ENCODE assay signal across 8 mouse cellular contexts in the genomic region with DNA sequence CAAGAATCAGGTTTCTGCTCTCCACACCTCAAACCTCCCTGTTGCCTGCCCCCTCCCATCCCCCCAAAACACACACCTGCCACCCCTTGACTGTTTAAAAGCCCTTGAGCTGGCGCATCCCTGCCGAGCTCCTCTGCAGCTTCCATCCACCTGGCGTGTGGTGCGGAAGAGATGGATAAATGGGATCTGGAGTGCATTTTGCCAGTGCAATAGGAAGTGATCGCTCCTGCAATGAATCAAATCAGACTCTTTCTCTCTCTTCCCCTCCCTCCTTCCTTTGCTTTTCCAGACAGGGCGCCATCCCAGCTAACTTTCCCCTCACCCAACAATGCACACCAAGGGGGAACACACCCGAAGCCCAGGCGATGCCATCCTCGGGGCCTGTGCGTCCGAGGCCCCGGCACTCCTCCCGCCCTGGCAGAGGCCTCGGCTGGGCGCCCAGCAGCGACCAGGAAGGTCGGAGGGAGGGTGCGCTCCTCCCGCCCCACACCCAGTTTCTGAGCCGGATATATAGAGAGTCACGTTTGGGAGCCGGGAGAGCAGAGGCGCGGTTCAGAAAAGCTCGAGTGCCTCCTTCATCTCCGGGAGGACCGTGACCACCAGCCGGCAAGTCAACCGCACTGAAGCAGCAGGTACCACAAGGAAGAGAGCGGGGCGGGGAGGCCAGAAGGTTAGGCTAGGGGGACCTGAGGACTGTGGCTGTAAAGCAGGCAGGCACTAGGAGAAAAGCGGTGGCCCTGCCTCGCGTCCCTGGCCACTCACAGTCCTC. TPM values are rescaled to one million over a fixed set of nuclear protein-coding genes. Genes with fewer than 3 reads are reported as not detected.
A peak's percentile ranks its signal among the peaks of the same experiment; 100 is the strongest.
DNase-seq lines count a peak whose midpoint lies in the region; ATAC-seq and TF ChIP-seq lines count a peak whose summit lies in the region.

A gene (plus strand): TSS at position 379 of the 769 bp plus-strand sequence.

- peak; percentile 85 for ATAC-seq in kidney, embryonic 16.5 days (ENCODE audit: low FRiP score, low TSS enrichment)
- ATAC-seq in forebrain, postnatal 0 days: peak; percentile 91
- peak; percentile 50; the same call in 1 of the 2 replicates for ATAC-seq in stomach, embryonic 16.5 days (ENCODE audit: insufficient read depth, low FRiP score)

- H3K27ac ChIP-seq in kidney, embryonic 16.5 days (ENCODE audit: low read length): no peak within 1 kb of the TSS
- H3K27ac ChIP-seq in cerebellum, adult 2 months (ENCODE audit: insufficient read depth, low read length): no peak within 1 kb of the TSS
- H3K27ac ChIP-seq in forebrain, postnatal 0 days (ENCODE audit: low read depth, low read length): peak within 1 kb of the TSS; percentile 85
- H3K27ac ChIP-seq in layer of hippocampus, adult 2 months: peak within 1 kb of the TSS; percentile 92
- no peak within 1 kb of the TSS for H3K27ac ChIP-seq in stomach, embryonic 16.5 days (ENCODE audit: low read length)

- H3K4me2 ChIP-seq in kidney, embryonic 16.5 days (replicated peaks; ENCODE audit: low read depth, low read length): peak within 1 kb of the TSS; percentile 89
- H3K4me2 ChIP-seq in forebrain, postnatal 0 days (ENCODE audit: low read depth): peak within 1 kb of the TSS; percentile 73
- peak within 1 kb of the TSS; percentile 72 for H3K4me2 ChIP-seq in stomach, embryonic 16.5 days (ENCODE audit: low read depth, low read length)

- no peak for DNase-seq in kidney, adult 18-20 months
- peak; percentile 63 to 65 for DNase-seq in cerebellum, adult 2 months
- peak; percentile 69 for DNase-seq in forebrain, postnatal 0 days
- DNase-seq in layer of hippocampus, adult 2 months (ENCODE audit: low spot score in 2 of 2): peak; percentile 27 to 40
- peak; percentile 20 for DNase-seq in mesoderm, embryonic 11.5 days (ENCODE audit: low read depth, low spot score)
- no peak for DNase-seq in spleen, adult 18-20 months

- peak within 1 kb of the TSS; percentile 53 for H3K4me3 ChIP-seq in kidney, embryonic 16.5 days (ENCODE audit: low read length)
- H3K4me3 ChIP-seq in cerebellum, adult 2 months (replicated peaks; ENCODE audit: insufficient read depth, low read depth, low read length): peak within 1 kb of the TSS; percentile 57
- peak within 1 kb of the TSS; percentile 52 for H3K4me3 ChIP-seq in forebrain, postnatal 0 days (ENCODE audit: low read depth, low read length)
- H3K4me3 ChIP-seq in layer of hippocampus, adult 2 months: peak within 1 kb of the TSS; percentile 79
- H3K4me3 ChIP-seq in stomach, embryonic 16.5 days (replicated peaks; ENCODE audit: low read length): peak within 1 kb of the TSS; percentile 44

- no peaks in the 10 kb centered on the region for H3K9me3 ChIP-seq in kidney, embryonic 16.5 days (ENCODE audit: low read length)
- H3K9me3 ChIP-seq in forebrain, postnatal 0 days (ENCODE audit: low read length): no peaks in the 10 kb centered on the region
- H3K9me3 ChIP-seq in stomach, embryonic 16.5 days (replicated peaks; ENCODE audit: control insufficient read depth, low read length): no peaks in the 10 kb centered on the region

- H3K9ac ChIP-seq in kidney, embryonic 16.5 days (replicated peaks; ENCODE audit: low read length): peak within 1 kb of the TSS; percentile 60
- H3K9ac ChIP-seq in forebrain, postnatal 0 days: peak within 1 kb of the TSS; percentile 82
- H3K9ac ChIP-seq in stomach, embryonic 16.5 days (ENCODE audit: low read length): peak within 1 kb of the TSS; percentile 65

- WGBS in kidney, embryonic 16.5 days: 2% methylated on average over 34 of the region's 34 CpGs
- WGBS in cerebellum, adult 2 months: 2% methylated on average over 34 of the region's 34 CpGs
- 3% methylated on average over 34 of the region's 34 CpGs for WGBS in forebrain, postnatal 0 days
- WGBS in stomach, embryonic 16.5 days: 3% methylated on average over 34 of the region's 34 CpGs

- no peak for TF ChIP-seq POLR2A in cerebellum, adult 2 months (IDR thresholded peaks at IDR 0.05; ENCODE audit: borderline replicate concordance, insufficient read depth, low read length)

- H3K27me3 ChIP-seq in kidney, embryonic 16.5 days (ENCODE audit: insufficient read depth, low read length): no peaks in the 10 kb centered on the region
- H3K27me3 ChIP-seq in cerebellum, adult 2 months (ENCODE audit: control insufficient read depth, insufficient read depth, low read length): no peaks in the 10 kb centered on the region; the same call in 1 of the 2 replicates
- no peaks in the 10 kb centered on the region for H3K27me3 ChIP-seq in forebrain, postnatal 0 days (ENCODE audit: insufficient read depth, low read length)
- H3K27me3 ChIP-seq in stomach, embryonic 16.5 days (ENCODE audit: control insufficient read depth, insufficient read depth, low read length): no peaks in the 10 kb centered on the region

- TF ChIP-seq CTCF in cerebellum, adult 2 months (IDR thresholded peaks at IDR 0.05; ENCODE audit: borderline replicate concordance, insufficient read depth, low read depth, low read length): no peak
- TF ChIP-seq CTCF in forebrain, postnatal 0 days (IDR thresholded peaks at IDR 0.05; ENCODE audit: low read depth): no peak
- TF ChIP-seq CTCF in layer of hippocampus, adult 2 months (conservative IDR thresholded peaks at IDR 0.05): no peak

- no peaks in the 10 kb centered on the region for H3K36me3 ChIP-seq in kidney, embryonic 16.5 days (ENCODE audit: insufficient read depth, low read length)
- H3K36me3 ChIP-seq in forebrain, postnatal 0 days (ENCODE audit: insufficient read depth): no peaks in the 10 kb centered on the region
- H3K36me3 ChIP-seq in stomach, embryonic 16.5 days (ENCODE audit: control insufficient read depth, insufficient read depth, low read length): no peaks in the 10 kb centered on the region

- H3K4me1 ChIP-seq in kidney, embryonic 16.5 days (ENCODE audit: insufficient read depth, low read length): 0 out of 2 replicates have a peak, but pooled peaks cover 3% of the 10 kb centered on the region
- no peaks in the 10 kb centered on the region for H3K4me1 ChIP-seq in cerebellum, adult 2 months (ENCODE audit: control insufficient read depth, insufficient read depth, low read length)
- H3K4me1 ChIP-seq in forebrain, postnatal 0 days (ENCODE audit: insufficient read depth): no peaks in the 10 kb centered on the region
- no peaks in the 10 kb centered on the region for H3K4me1 ChIP-seq in stomach, embryonic 16.5 days (ENCODE audit: control insufficient read depth, insufficient read depth, low read length)

RNA-seq across cellular contexts. Expression of the gene that starts here (rescaled TPM):
- polyA plus RNA-seq in kidney, embryonic 16.5 days (2015; fragmentation: Nextera tagmentation; extraction: Ambion mirVana): 2.9 and 3.3 TPM in 2 replicates
- 16.8 and 21.5 TPM in 2 replicates for polyA plus RNA-seq in cerebellum, adult 2 months (2012; rRNA removed)
- 33.2 and 34.0 TPM in 2 replicates for total RNA-seq in forebrain, postnatal 0 days (2014; rRNA removed)
- polyA plus RNA-seq in forebrain, postnatal 0 days (2015; fragmentation: Nextera tagmentation; extraction: Ambion mirVana): 18.8 and 29.5 TPM in 2 replicates
- 10 to 100 TPM; 13.0 to 15.7 TPM for total RNA-seq in layer of hippocampus, adult 2 months (2021)
- 4.6 and 5.1 TPM in 2 replicates for polyA plus RNA-seq in stomach, embryonic 16.5 days (2015; fragmentation: Nextera tagmentation; extraction: Ambion mirVana)

Comparison
In these comparisons a context has a peak if more than half of its experiments do, and no peak if none do; other contexts are left out.
1. H3K27ac ChIP-seq: peak in forebrain, postnatal 0 days (single experiment) and layer of hippocampus, adult 2 months (single experiment); none in kidney, embryonic 16.5 days (single experiment), cerebellum, adult 2 months (single experiment) and stomach, embryonic 16.5 days (single experiment).
2. DNase-seq: peak in cerebellum, adult 2 months (2 of 2), forebrain, postnatal 0 days (single experiment), layer of hippocampus, adult 2 months (2 of 2) and mesoderm, embryonic 11.5 days (single experiment); none in kidney, adult 18-20 months (single experiment) and spleen, adult 18-20 months (0 of 2).
3. Peak in every context shown above with its lines, with median percentiles within 50 percentile points of each other: ATAC-seq, H3K4me2 ChIP-seq, H3K4me3 ChIP-seq and H3K9ac ChIP-seq.